Mouse (Mus musculus) forebrain, embryonic 16.5 days (tissue): ENCODE results near the gene Ifrd2. TPM values are rescaled to one million over a fixed set of nuclear protein-coding genes. Genes with fewer than 3 reads are reported as not detected.

ENCODE experiments used
- ATAC-seq: fragments of 200-750 bp; cut with Nextera tagmentation; 2 replicates; pipeline ENCODE4 v1.8.0; 2017; ENCODE audit warnings: mild to moderate bottlenecking, moderate library complexity
- H3K27ac ChIP-seq: fragments of 300-500 bp; sonication (generic); 2 replicates; pipeline ENCODE4 v1.5.1; 2014; ENCODE audit warnings: low read length, control low read depth
- H3K27me3 ChIP-seq: fragments of 300-500 bp; sonication (generic); replicated peaks from 2 replicates; pipeline ENCODE4 v1.6.1; 2014; ENCODE audit warnings: low read length; ENCODE audit not compliant: control insufficient read depth, insufficient read depth
- H3K36me3 ChIP-seq: fragments of 300-500 bp; sonication (generic); 2 replicates; pipeline ENCODE4 v1.6.1; 2014; ENCODE audit not compliant: control insufficient read depth, insufficient read depth
- H3K4me1 ChIP-seq: fragments of 300-500 bp; sonication (generic); replicated peaks from 2 replicates; pipeline ENCODE4 v1.6.1; 2014; ENCODE audit warnings: low read length; ENCODE audit not compliant: control insufficient read depth, insufficient read depth
- H3K4me2 ChIP-seq: fragments of 300-500 bp; sonication (generic); 2 replicates; pipeline ENCODE4 v1.6.1; 2014; ENCODE audit warnings: mild to moderate bottlenecking, low read length, control low read depth
- H3K4me3 ChIP-seq: fragments of 300-500 bp; sonication (generic); replicated peaks from 2 replicates; pipeline ENCODE4 v1.5.1; 2014; ENCODE audit warnings: mild to moderate bottlenecking, low read length, control low read depth
- H3K9ac ChIP-seq: fragments of 300-500 bp; sonication (generic); replicated peaks from 2 replicates; pipeline ENCODE4 v1.6.1; 2014; ENCODE audit warnings: low read depth, low read length, control low read depth
- H3K9me3 ChIP-seq: fragments of 300-500 bp; sonication (generic); 2 replicates; pipeline ENCODE4 v1.6.1; 2016; ENCODE audit warnings: low read length; ENCODE audit not compliant: control insufficient read depth
- WGBS: fragments of 180-500 bp; shearing (Covaris S2); extraction: QIAGEN DNeasy Blood & Tissue Kit; methylation state at CpG from one replicate; pipeline ENCODE4 v1.1.7; 2014; 5-methylcytosine and 5-hydroxymethylcytosine counted together
- polyA plus RNA-seq: library from polyadenylated mRNA; unstranded; fragments of >200 nt; fragmentation: Nextera tagmentation; extraction: Ambion mirVana; gene quantifications from 2 replicates; pipeline ENCODE4 v1.2.1, GENCODE M21; 2015

Ifrd2 gene
- polyA plus RNA-seq, 1 experiment from 2014 or later = 16.8 TPM

DNA sequence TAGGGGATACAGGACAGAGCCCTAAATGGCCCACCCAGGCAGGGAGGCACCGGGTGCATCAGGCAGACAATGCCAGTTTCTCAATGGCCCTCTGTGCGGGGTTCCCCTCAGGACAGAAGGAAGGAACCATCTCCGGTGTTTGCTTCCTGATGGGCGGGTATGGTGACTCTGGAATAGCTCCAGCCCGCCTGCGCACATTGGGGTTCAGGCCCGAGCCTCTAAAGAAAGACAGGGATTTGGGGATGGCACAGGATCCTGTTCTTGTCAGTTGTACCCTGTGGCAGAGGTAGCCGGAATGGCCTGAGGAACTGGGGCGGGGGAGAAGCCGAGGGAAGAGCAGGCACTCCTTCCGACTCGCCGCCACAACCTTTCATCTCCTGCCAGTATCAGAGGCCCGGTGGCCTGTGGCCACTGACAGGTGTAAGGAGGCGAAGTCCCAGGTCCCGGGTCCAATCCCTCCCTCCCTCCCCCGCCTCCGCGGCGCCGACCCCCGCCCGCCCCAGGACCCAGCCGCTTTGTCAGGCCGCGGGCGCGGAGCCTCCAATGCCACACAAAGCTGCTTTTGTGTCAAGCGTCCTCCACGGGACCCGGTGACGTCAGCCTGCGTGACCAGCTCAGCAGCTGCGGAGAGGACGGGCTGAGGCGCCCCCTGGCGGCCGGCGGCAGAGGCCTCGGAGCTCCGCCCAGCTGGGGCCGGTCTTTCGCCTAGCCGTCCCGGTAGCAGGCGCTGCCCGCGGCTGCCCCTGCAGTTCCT lies 24.9 kb downstream of the Ifrd2 start:
- WGBS = under 1% methylated on average over 48 of the region's 48 CpGs

DNA sequence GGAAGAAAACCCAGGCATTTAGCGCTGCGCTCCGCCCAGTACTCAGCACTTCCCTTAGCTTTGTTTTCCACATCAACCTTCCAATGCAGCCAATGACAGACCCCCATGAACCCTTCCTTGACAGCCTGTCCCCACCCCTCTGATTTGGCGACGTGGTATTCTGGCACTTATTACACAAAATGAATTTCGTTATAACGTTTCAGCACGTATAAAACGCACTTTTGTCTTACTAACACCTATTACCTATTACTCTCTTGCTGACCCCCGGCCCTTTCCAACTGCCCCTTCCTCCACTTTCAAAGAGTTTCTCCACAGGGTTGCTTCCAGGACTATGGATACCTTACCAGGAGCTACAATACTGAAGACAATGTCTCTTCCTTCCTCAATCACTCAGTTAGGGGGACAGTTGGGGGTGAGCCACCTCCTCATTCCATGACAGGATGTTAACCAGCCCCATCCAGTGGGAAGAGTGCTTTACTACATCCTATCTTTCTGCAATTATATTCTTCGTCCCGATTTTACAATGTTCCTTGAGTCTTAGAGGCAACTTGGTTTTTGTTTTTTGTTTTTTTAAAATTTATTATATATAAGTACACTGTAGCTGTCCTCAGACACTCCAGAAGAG lies 25.6 kb downstream of the Ifrd2 start:
- peaks cover 26% of the 10 kb centered on the region for H3K36me3 ChIP-seq
- no peaks in the 10 kb centered on the region for H3K27me3 ChIP-seq
- H3K9me3 ChIP-seq = no peaks in the 10 kb centered on the region
- peak overlapping the region; percentile 85 for H3K4me2 ChIP-seq
- peaks cover 13% of the 10 kb centered on the region for H3K4me1 ChIP-seq
- peak overlapping the region; percentile 98 for H3K27ac ChIP-seq
- WGBS = 10% methylated on average over 12 of the region's 12 CpGs
- ATAC-seq = peak; percentile 32
- H3K4me3 ChIP-seq = peak overlapping the region; percentile 46
- H3K9ac ChIP-seq = peak overlapping the region; percentile 90

More for the DNA sequence above, 24.9 kb downstream of the Ifrd2 start:
- H3K36me3 ChIP-seq = peaks cover 21% of the 10 kb centered on the region
- H3K4me1 ChIP-seq = peaks cover 13% of the 10 kb centered on the region
- peak; percentile 95 for ATAC-seq
- H3K9me3 ChIP-seq = no peaks in the 10 kb centered on the region
- no peaks in the 10 kb centered on the region for H3K27me3 ChIP-seq
- H3K27ac ChIP-seq = peak overlapping the region; percentile 98
- H3K4me2 ChIP-seq = peak overlapping the region; percentile 85
- H3K9ac ChIP-seq = peak overlapping the region; percentile 90
- H3K4me3 ChIP-seq = peak overlapping the region; percentile 46

GRCm38 (mm10) chr9:107615035-107615434 lies 27.6 kb downstream of the Ifrd2 start:
- Histone ChIP-seq H3K4me2 (no peak overlapping the region), H3K27ac (no peak overlapping the region), H3K27me3 (no peaks in the 10 kb centered on the region), H3K9me3 (no peaks in the 10 kb centered on the region), H3K9ac (no peak overlapping the region), H3K36me3 (peaks cover 33% of the 10 kb centered on the region), H3K4me3 (no peak overlapping the region), H3K4me1 (peaks cover 22% of the 10 kb centered on the region)
- 76% methylated on average over 4 of the region's 4 CpGs for WGBS
- no peak for ATAC-seq

DNA sequence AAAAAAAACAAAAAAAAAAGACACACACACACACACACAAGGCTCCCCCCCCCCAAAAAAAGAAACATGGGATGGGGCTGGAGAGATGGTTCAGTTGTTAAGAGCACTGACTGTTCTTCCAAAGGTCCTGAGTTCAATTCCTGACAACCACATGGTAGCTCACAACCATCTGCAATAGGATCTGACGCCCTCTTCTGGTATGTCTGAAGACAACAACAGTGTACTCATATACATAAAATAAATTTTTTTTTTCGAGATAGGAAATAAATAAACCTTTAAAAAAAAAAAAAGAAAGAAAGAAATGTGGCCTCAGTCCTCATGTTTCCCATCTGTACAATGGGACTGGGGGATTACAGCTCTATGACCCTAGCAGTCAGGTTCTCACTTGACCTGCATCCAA lies 30.0 kb downstream of the Ifrd2 start:
- Histone ChIP-seq H3K9ac (no peak overlapping the region), H3K4me3 (no peak overlapping the region), H3K4me1 (peaks cover 12% of the 10 kb centered on the region), H3K4me2 (no peak overlapping the region), H3K27ac (no peak overlapping the region), H3K27me3 (no peaks in the 10 kb centered on the region), H3K36me3 (peaks cover 33% of the 10 kb centered on the region), H3K9me3 (no peaks in the 10 kb centered on the region)
- WGBS = 78% methylated on average over 2 of the region's 2 CpGs
- ATAC-seq = no peak

DNA sequence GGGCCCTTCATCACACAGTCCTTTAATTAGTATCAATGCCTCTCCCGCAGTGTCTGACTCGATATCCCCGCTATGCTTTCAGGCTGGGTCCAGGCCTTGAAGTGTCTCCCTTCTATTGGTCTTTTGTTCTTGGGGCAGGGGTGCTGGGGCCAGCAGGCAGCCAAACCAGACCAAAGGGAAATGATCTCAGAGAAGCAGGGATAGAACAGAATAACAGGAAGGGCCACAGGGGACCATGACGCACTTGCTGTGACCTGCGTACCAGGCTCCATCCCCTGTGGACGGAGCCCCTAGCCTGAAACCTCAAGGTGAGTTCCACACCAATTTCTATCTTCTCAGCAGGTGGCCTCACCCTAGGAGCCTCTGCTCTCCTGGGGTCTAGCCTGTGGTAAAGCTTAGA lies 30.7 kb downstream of the Ifrd2 start:
- no peak overlapping the region for H3K4me2 ChIP-seq
- 83% methylated on average over 6 of the region's 6 CpGs for WGBS
- no peak overlapping the region for H3K4me3 ChIP-seq
- no peak overlapping the region for H3K9ac ChIP-seq
- H3K4me1 ChIP-seq = peaks cover 11% of the 10 kb centered on the region
- H3K9me3 ChIP-seq = no peaks in the 10 kb centered on the region
- no peak for ATAC-seq
- peaks cover 33% of the 10 kb centered on the region for H3K36me3 ChIP-seq
- H3K27me3 ChIP-seq = no peaks in the 10 kb centered on the region
- H3K27ac ChIP-seq = no peak overlapping the region

GRCm38 (mm10) chr9:107618778-107619545 lies 31.5 kb downstream of the Ifrd2 start:
- peak overlapping the region; percentile 41 for H3K27ac ChIP-seq
- H3K36me3 ChIP-seq = peaks cover 33% of the 10 kb centered on the region
- no peak for ATAC-seq
- no peak overlapping the region for H3K4me3 ChIP-seq
- no peaks in the 10 kb centered on the region for H3K9me3 ChIP-seq
- no peaks in the 10 kb centered on the region for H3K27me3 ChIP-seq
- WGBS = 37% methylated on average over 13 of the region's 13 CpGs
- no peak overlapping the region for H3K9ac ChIP-seq
- H3K4me2 ChIP-seq = no peak overlapping the region
- peaks cover 9% of the 10 kb centered on the region for H3K4me1 ChIP-seq

DNA sequence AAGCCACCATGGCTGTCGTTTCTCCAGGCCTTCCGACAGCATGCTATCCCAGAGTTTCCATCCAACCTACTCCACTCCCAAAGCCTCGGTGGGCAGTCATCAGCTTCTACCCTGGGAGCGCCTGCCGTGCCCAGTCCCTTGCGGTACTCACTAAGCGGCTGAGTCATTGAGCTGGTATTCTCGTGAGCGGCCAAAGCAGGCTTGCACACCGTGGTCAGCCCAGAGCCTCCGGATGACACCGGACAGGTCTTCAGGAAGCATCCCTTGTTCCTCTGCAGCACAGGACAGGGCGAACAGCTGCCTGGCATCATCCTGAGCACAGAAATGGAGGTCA lies 32.1 kb downstream of the Ifrd2 start:
- Histone ChIP-seq H3K27me3 (no peaks in the 10 kb centered on the region), H3K9me3 (no peaks in the 10 kb centered on the region), H3K4me1 (peaks cover 12% of the 10 kb centered on the region), H3K4me2 (no peak overlapping the region), H3K36me3 (peaks cover 33% of the 10 kb centered on the region), H3K27ac (no peak overlapping the region), H3K4me3 (no peak overlapping the region), H3K9ac (no peak overlapping the region)
- 80% methylated on average over 13 of the region's 13 CpGs for WGBS
- no peak for ATAC-seq

DNA sequence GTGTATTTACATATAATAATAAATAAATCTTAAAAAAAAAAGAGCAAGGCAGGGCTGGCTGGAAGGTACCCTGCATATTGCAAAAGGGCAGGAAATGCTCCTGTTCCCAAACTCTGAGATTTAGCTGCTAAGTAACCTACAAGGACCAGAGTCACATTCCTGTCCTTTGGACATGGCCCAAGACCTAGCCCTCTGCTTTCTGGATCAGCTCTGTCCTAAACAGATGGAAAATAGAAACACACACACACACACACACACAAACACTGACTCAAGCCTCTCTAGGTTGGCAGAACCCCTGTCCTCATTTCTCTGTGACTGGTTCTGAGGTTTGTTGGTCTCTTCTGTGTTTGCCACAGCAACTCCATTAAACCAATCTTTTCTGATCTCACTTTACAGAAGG lies 33.5 kb downstream of the Ifrd2 start:
- Histone ChIP-seq H3K9me3 (no peaks in the 10 kb centered on the region), H3K27ac (no peak overlapping the region), H3K4me3 (no peak overlapping the region), H3K27me3 (no peaks in the 10 kb centered on the region), H3K4me1 (peaks cover 13% of the 10 kb centered on the region), H3K36me3 (peaks cover 19% of the 10 kb centered on the region), H3K9ac (no peak overlapping the region), H3K4me2 (no peak overlapping the region)
- no peak for ATAC-seq

DNA sequence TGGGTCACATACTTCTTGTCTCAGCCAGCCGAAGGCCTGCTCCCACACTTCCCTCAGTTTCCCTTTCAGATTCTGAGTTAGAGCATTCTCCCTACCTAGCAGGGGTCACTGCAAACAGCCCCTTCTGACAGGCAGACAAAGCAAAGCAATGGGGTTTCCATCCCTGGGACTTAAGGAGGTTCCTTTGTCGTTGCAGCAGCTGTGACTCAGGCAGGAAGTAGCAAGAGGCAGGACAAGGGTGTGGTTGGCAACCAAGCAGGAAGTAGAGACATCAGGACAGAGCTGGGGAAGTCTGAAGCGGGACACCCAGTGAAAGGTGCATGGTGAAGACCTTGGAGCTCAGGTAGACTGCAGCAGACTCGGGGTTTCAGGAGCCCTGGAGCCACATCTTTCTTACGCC lies 37.1 kb downstream of the Ifrd2 start:
- Histone ChIP-seq H3K9me3 (no peaks in the 10 kb centered on the region), H3K4me1 (peaks cover 39% of the 10 kb centered on the region), H3K27me3 (no peaks in the 10 kb centered on the region), H3K4me2 (no peak overlapping the region), H3K9ac (no peak overlapping the region), H3K36me3 (no peaks in the 10 kb centered on the region), H3K4me3 (no peak overlapping the region), H3K27ac (no peak overlapping the region)
- 74% methylated on average over 5 of the region's 5 CpGs for WGBS
- no peak for ATAC-seq
